ENCODE assay signal across 11 mouse cellular contexts in genomic region chr5:118093321-118094035, GRCm38 (mm10).
DNase-seq lines count a peak whose midpoint lies in the region; ATAC-seq and TF ChIP-seq lines count a peak whose summit lies in the region.
"Had no signal": no experiment of that assay in that cellular context is flagged by ENCODE, and none has a peak within 500 bp of the region (broad histone marks: within the 10 kb centered on the region; RNA-seq: fewer than 3 reads in every experiment).

No protein-coding gene starts in this region.

- H3K9ac ChIP-seq in forebrain, embryonic 12.5 days: no peak overlapping the region
- H3K9ac ChIP-seq: limb, embryonic 15.5 days had no signal

- peaks cover 19% of the 10 kb centered on the region for H3K4me1 ChIP-seq in forebrain, embryonic 12.5 days
- H3K4me1 ChIP-seq in forebrain, embryonic 10.5 days: peaks cover 14% of the 10 kb centered on the region

- 78% methylated on average over 11 of the region's 11 CpGs for WGBS in forebrain, embryonic 12.5 days
- WGBS in forebrain, embryonic 10.5 days: 80% methylated on average over 11 of the region's 11 CpGs

- no peaks in the 10 kb centered on the region for H3K9me3 ChIP-seq in forebrain, embryonic 12.5 days
- H3K9me3 ChIP-seq in forebrain, embryonic 10.5 days: no peaks in the 10 kb centered on the region; the same call in 1 of the 2 replicates
- H3K9me3 ChIP-seq: limb, embryonic 15.5 days; megakaryocyte, embryonic 14.5 days had no signal

- no peak for ATAC-seq in forebrain, embryonic 12.5 days (ENCODE audit: low FRiP score)

- TF ChIP-seq CTCF in layer of hippocampus, adult 2 months (conservative IDR thresholded peaks at IDR 0.05): peak; percentile 70

- DNase-seq in forebrain, embryonic 10.5 days (ENCODE audit: extremely low spot score, low spot score): no peak
- no peak for DNase-seq in layer of hippocampus, adult 2 months (ENCODE audit: low spot score in 2 of 2)
- DNase-seq in layer of hippocampus, adult 9-10 months (ENCODE audit: low spot score): no peak
- DNase-seq in ES-CJ7 (ENCODE audit: low read depth, low spot score): peak; percentile 56
- peak; percentile 10 for DNase-seq in induced T-regulatory cell, adult 2 months (ENCODE audit: low read depth)
- no peak for DNase-seq in adrenal gland, postnatal 10 days
- DNase-seq in lung, postnatal 36 days: no peak
- DNase-seq: heart, postnatal 4 days had no signal

- peaks cover 57% of the 10 kb centered on the region for H3K36me3 ChIP-seq in forebrain, embryonic 12.5 days (replicated peaks)
- H3K36me3 ChIP-seq in forebrain, embryonic 10.5 days (replicated peaks): peaks cover 89% of the 10 kb centered on the region

- H3K27me3 ChIP-seq in forebrain, embryonic 12.5 days: no peaks in the 10 kb centered on the region
- H3K27me3 ChIP-seq in forebrain, embryonic 10.5 days (ENCODE audit: poor library complexity, severe bottlenecking): no peaks in the 10 kb centered on the region
- H3K27me3 ChIP-seq: limb, embryonic 15.5 days; megakaryocyte, embryonic 14.5 days had no signal

- no peak overlapping the region for H3K4me2 ChIP-seq in forebrain, embryonic 12.5 days
- H3K4me2 ChIP-seq: limb, embryonic 15.5 days had no signal

- peak overlapping the region; percentile 9 for H3K27ac ChIP-seq in forebrain, embryonic 12.5 days
- H3K27ac ChIP-seq in forebrain, embryonic 10.5 days: no peak overlapping the region
- H3K27ac ChIP-seq in layer of hippocampus, adult 2 months: peak overlapping the region; percentile 77
- H3K27ac ChIP-seq: limb, embryonic 15.5 days had no signal

- no peak overlapping the region for H3K4me3 ChIP-seq in forebrain, embryonic 12.5 days (replicated peaks)
- no peak overlapping the region for H3K4me3 ChIP-seq in forebrain, embryonic 10.5 days
- H3K4me3 ChIP-seq in layer of hippocampus, adult 2 months: no peak overlapping the region
- H3K4me3 ChIP-seq: limb, embryonic 15.5 days; megakaryocyte, embryonic 14.5 days had no signal

Comparison
In these comparisons a context has a peak if more than half of its experiments do, and no peak if none do; other contexts are left out.
1. DNase-seq: peak in ES-CJ7 (single experiment) and induced T-regulatory cell, adult 2 months (single experiment); none in forebrain, embryonic 10.5 days (single experiment), layer of hippocampus, adult 2 months (0 of 2), layer of hippocampus, adult 9-10 months (single experiment), adrenal gland, postnatal 10 days (single experiment) and lung, postnatal 36 days (single experiment).